In the genomic region with DNA sequence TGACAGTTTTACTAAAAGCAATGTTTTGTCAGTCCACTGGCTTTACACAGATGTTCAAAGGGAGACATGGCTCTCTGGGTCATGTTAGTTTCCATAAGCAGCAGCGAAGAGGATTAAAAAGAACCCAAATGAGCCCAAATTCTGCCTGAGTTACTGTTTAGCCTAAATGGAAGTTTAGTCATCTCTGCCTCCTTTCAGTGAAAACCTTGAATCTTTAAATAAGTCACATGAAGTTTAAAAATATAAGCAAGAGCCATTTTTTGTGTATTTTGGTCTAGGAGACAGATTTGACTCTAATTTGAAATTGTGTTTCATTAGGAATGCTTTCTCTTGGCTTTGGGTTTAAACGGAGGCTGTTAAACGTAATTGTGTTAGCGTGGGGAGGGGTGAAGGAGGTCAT, we compare ENCODE assay signal across 21 mouse cellular contexts.
DNase-seq lines count a peak whose midpoint lies in the region; ATAC-seq and TF ChIP-seq lines count a peak whose summit lies in the region.
"Had no signal": no experiment of that assay in that cellular context is flagged by ENCODE, and none has a peak within 500 bp of the region (broad histone marks: within the 10 kb centered on the region; RNA-seq: fewer than 3 reads in every experiment).

No protein-coding gene starts in this region.

- ATAC-seq in frontal cortex, adult (ENCODE audit: low TSS enrichment): peak; percentile 74
- ATAC-seq: activated CD4-positive, CD25-positive, alpha-beta regulatory T cell, adult 4 months; CD4-positive, CD25-positive, alpha-beta regulatory T cell, adult 4 months; Patski had no signal

- DNase-seq in frontal cortex, postnatal 10 days (ENCODE audit: low spot score in 2 of 2): no peak
- no peak for DNase-seq in left cerebral cortex, adult 2 months (ENCODE audit: extremely low spot score in 1 of 2, low spot score in 2 of 2)
- no peak for DNase-seq in left cerebral cortex, adult 8-10 months (ENCODE audit: low spot score in 2 of 2)
- peak; percentile 59 for DNase-seq in brain, adult 2 months (ENCODE audit: low read depth, low spot score)
- peak; percentile 54 for DNase-seq in telencephalon, adult 2 months (ENCODE audit: low read depth, low spot score)
- DNase-seq in ovary, postnatal 10 days (ENCODE audit: low spot score): no peak
- no peak for DNase-seq in ovary, postnatal 14 days (ENCODE audit: low spot score)
- DNase-seq: adrenal gland, adult 2 months; adrenal gland, adult 8-10 months; adrenal gland, postnatal 10 days; adrenal gland, postnatal 14 days; adrenal gland, postnatal 25 days; adrenal gland, postnatal 36 days; B cell, adult 2 months; cerebellum, adult 11 months; cerebellum, adult 11-12 months; cerebellum, adult 18-20 months had no signal

- 0 out of 2 replicates have a peak overlapping the region, but pooled peaks have one; percentile 19 for H3K27ac ChIP-seq in left cerebral cortex, adult 2 months

- intact Hi-C loops in left cerebral cortex, adult 2 months (cut with DNase I): no loop called here

- no peak for TF ChIP-seq CTCF in left cerebral cortex, adult 2 months (IDR thresholded peaks at IDR 0.05)

- no peak overlapping the region for H3K4me3 ChIP-seq in left cerebral cortex, adult 2 months

Comparison
In these comparisons a context has a peak if more than half of its experiments do, and no peak if none do; other contexts are left out.
1. DNase-seq: peak in brain, adult 2 months (single experiment) and telencephalon, adult 2 months (single experiment); none in frontal cortex, postnatal 10 days (0 of 2), left cerebral cortex, adult 2 months (0 of 2), left cerebral cortex, adult 8-10 months (0 of 2), ovary, postnatal 10 days (single experiment) and ovary, postnatal 14 days (single experiment).